18 mouse cellular contexts compared by ENCODE assay signal in the genomic region with DNA sequence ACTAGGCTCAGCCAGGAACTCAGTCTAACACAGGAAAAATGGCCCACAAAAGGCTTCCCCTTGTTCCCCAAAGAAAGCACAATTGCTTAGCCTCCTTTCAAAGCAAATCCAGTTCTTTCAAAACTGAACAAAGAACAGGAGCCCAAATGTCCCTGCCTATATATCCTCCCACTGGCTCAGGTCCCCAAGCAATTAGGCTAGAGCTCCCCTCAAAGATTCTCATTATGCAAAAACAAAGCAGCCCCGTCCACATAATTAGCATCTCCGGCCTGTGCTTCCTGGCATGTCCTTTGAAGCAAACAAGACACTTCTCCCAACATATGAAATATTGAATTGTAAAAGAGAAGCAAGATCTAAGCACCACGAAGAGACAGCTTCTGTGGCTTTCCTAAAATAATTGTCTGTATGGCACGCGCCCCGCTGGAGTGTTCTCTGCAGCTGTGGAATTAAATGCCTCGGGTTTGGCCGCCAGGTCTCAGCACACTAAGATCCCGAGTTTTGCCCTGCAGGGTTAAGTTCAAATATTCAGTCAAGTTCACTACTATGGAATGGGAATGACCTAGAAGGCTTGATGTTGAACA. TPM values are rescaled to one million over a fixed set of nuclear protein-coding genes. Genes with fewer than 3 reads are reported as not detected.
DNase-seq lines count a peak whose midpoint lies in the region; ATAC-seq and TF ChIP-seq lines count a peak whose summit lies in the region.
"Had no signal": no experiment of that assay in that cellular context is flagged by ENCODE, and none has a peak within 500 bp of the region (broad histone marks: within the 10 kb centered on the region; RNA-seq: fewer than 3 reads in every experiment).

No protein-coding gene starts in this region.

- no peaks in the 10 kb centered on the region for H3K27me3 ChIP-seq in midbrain, embryonic 13.5 days
- no peaks in the 10 kb centered on the region for H3K27me3 ChIP-seq in midbrain, postnatal 0 days (ENCODE audit: insufficient read depth, low read length)
- no peaks in the 10 kb centered on the region for H3K27me3 ChIP-seq in forebrain, embryonic 13.5 days
- H3K27me3 ChIP-seq in hindbrain, embryonic 14.5 days (ENCODE audit: control insufficient read depth, insufficient read depth, low read length), result no peaks in the 10 kb centered on the region
- H3K27me3 ChIP-seq: heart, embryonic 15.5 days; limb, embryonic 15.5 days; liver, embryonic 15.5 days had no signal

- H3K4me2 ChIP-seq in midbrain, embryonic 13.5 days (replicated peaks), result no peak overlapping the region
- H3K4me2 ChIP-seq in midbrain, postnatal 0 days (ENCODE audit: low read depth, low read length, poor library complexity, severe bottlenecking), result no peak overlapping the region
- no peak overlapping the region for H3K4me2 ChIP-seq in forebrain, embryonic 13.5 days
- no peak overlapping the region for H3K4me2 ChIP-seq in hindbrain, embryonic 14.5 days (replicated peaks)
- H3K4me2 ChIP-seq: heart, embryonic 15.5 days; limb, embryonic 15.5 days; liver, embryonic 15.5 days had no signal

- no peak for ATAC-seq in midbrain, embryonic 13.5 days
- ATAC-seq in midbrain, postnatal 0 days (ENCODE audit: low FRiP score), result no peak
- ATAC-seq in forebrain, embryonic 13.5 days, result no peak
- no peak for ATAC-seq in hindbrain, embryonic 14.5 days (ENCODE audit: low FRiP score)

- WGBS in midbrain, embryonic 13.5 days, result 62% methylated on average over 9 of the region's 9 CpGs
- WGBS in midbrain, postnatal 0 days, result 41% methylated on average over 9 of the region's 9 CpGs
- WGBS in forebrain, embryonic 13.5 days, result 26% methylated on average over 9 of the region's 9 CpGs
- WGBS in hindbrain, embryonic 14.5 days, result 47% methylated on average over 9 of the region's 9 CpGs

- H3K36me3 ChIP-seq in midbrain, embryonic 13.5 days, result no peaks in the 10 kb centered on the region
- H3K36me3 ChIP-seq in midbrain, postnatal 0 days (ENCODE audit: insufficient read depth, low read length), result 0 out of 2 replicates have a peak, but pooled peaks cover 5% of the 10 kb centered on the region
- H3K36me3 ChIP-seq in forebrain, embryonic 13.5 days (ENCODE audit: poor library complexity, severe bottlenecking), result no peaks in the 10 kb centered on the region
- H3K36me3 ChIP-seq in hindbrain, embryonic 14.5 days (replicated peaks; ENCODE audit: control insufficient read depth, insufficient read depth), result no peaks in the 10 kb centered on the region
- H3K36me3 ChIP-seq: heart, embryonic 15.5 days; limb, embryonic 15.5 days; liver, embryonic 15.5 days had no signal

- H3K27ac ChIP-seq in midbrain, embryonic 13.5 days, result peak overlapping the region; percentile 48
- H3K27ac ChIP-seq in midbrain, postnatal 0 days (ENCODE audit: low read depth, low read length), result no peak overlapping the region
- peak overlapping the region; percentile 43 for H3K27ac ChIP-seq in cortical plate, adult 2 months (ENCODE audit: insufficient read depth, low read length)
- peak overlapping the region; percentile 60 for H3K27ac ChIP-seq in forebrain, embryonic 13.5 days
- peak overlapping the region; percentile 51; the same call in 1 of the 2 replicates for H3K27ac ChIP-seq in hindbrain, embryonic 14.5 days
- H3K27ac ChIP-seq: heart, embryonic 15.5 days; limb, embryonic 15.5 days; liver, embryonic 15.5 days had no signal

- TF ChIP-seq CTCF in midbrain, postnatal 0 days (IDR thresholded peaks at IDR 0.05), result no peak
- TF ChIP-seq CTCF in cortical plate, adult 2 months (IDR thresholded peaks at IDR 0.05; ENCODE audit: extremely low read depth, insufficient read depth, low read length), result no peak

- no peak for DNase-seq in midbrain, postnatal 0 days (ENCODE audit: low spot score)
- DNase-seq in hindbrain, embryonic 14.5 days (ENCODE audit: low spot score), result no peak
- DNase-seq in layer of hippocampus, adult 9-11 months, result no peak
- no peak for DNase-seq in lung, postnatal 4 days
- no peak for DNase-seq in lung, postnatal 10 days
- DNase-seq: cerebellum, adult 2 months; cerebellum, postnatal 36 days; gastrocnemius, postnatal 36 days; kidney, adult 11 months; layer of hippocampus, postnatal 36 days; thymus, postnatal 36 days had no signal

- H3K9me3 ChIP-seq in midbrain, embryonic 13.5 days, result no peaks in the 10 kb centered on the region
- no peaks in the 10 kb centered on the region for H3K9me3 ChIP-seq in midbrain, postnatal 0 days (ENCODE audit: low read length)
- H3K9me3 ChIP-seq in forebrain, embryonic 13.5 days (replicated peaks), result no peaks in the 10 kb centered on the region
- no peaks in the 10 kb centered on the region for H3K9me3 ChIP-seq in hindbrain, embryonic 14.5 days (ENCODE audit: control insufficient read depth, low read length)
- H3K9me3 ChIP-seq: heart, embryonic 15.5 days; limb, embryonic 15.5 days; liver, embryonic 15.5 days had no signal

- no peak overlapping the region for H3K4me3 ChIP-seq in midbrain, embryonic 13.5 days (replicated peaks)
- no peak overlapping the region for H3K4me3 ChIP-seq in midbrain, postnatal 0 days (ENCODE audit: low read depth, low read length)
- H3K4me3 ChIP-seq in cortical plate, adult 2 months (ENCODE audit: insufficient read depth, low read length), result no peak overlapping the region
- H3K4me3 ChIP-seq in forebrain, embryonic 13.5 days, result no peak overlapping the region
- H3K4me3 ChIP-seq in hindbrain, embryonic 14.5 days (replicated peaks; ENCODE audit: low read length), result no peak overlapping the region
- H3K4me3 ChIP-seq: erythroblast, embryonic 14.5 days; heart, embryonic 15.5 days; limb, embryonic 15.5 days; liver, embryonic 15.5 days had no signal

- peaks cover 33% of the 10 kb centered on the region for H3K4me1 ChIP-seq in midbrain, embryonic 13.5 days (replicated peaks)
- no peaks in the 10 kb centered on the region for H3K4me1 ChIP-seq in midbrain, postnatal 0 days (ENCODE audit: insufficient read depth, low read length)
- H3K4me1 ChIP-seq in cortical plate, adult 2 months (ENCODE audit: control insufficient read depth, insufficient read depth, low read length), result peaks cover 8% of the 10 kb centered on the region
- peaks cover 32% of the 10 kb centered on the region for H3K4me1 ChIP-seq in forebrain, embryonic 13.5 days
- 0 out of 2 replicates have a peak, but pooled peaks cover 3% of the 10 kb centered on the region for H3K4me1 ChIP-seq in hindbrain, embryonic 14.5 days (replicated peaks; ENCODE audit: control insufficient read depth, insufficient read depth, low read length)
- H3K4me1 ChIP-seq: heart, embryonic 15.5 days; limb, embryonic 15.5 days; liver, embryonic 15.5 days had no signal

- TF ChIP-seq POLR2A in cortical plate, adult 2 months (IDR thresholded peaks at IDR 0.05; ENCODE audit: extremely low read depth, insufficient read depth, low read length), result no peak

- H3K9ac ChIP-seq in midbrain, embryonic 13.5 days (replicated peaks), result no peak overlapping the region
- H3K9ac ChIP-seq in midbrain, postnatal 0 days (replicated peaks; ENCODE audit: low read length, poor library complexity, severe bottlenecking), result no peak overlapping the region
- H3K9ac ChIP-seq in forebrain, embryonic 13.5 days, result no peak overlapping the region
- no peak overlapping the region for H3K9ac ChIP-seq in hindbrain, embryonic 14.5 days
- H3K9ac ChIP-seq: heart, embryonic 15.5 days; limb, embryonic 15.5 days; liver, embryonic 15.5 days had no signal

RNA-seq across cellular contexts. Expression of a gene that starts 28.6 kb away (rescaled TPM):
- polyA plus RNA-seq in midbrain, embryonic 13.5 days (2015; fragmentation: Nextera tagmentation; extraction: Ambion mirVana), result 62.0 and 63.2 TPM in 2 replicates
- 31.9 and 32.0 TPM in 2 replicates for total RNA-seq in midbrain, postnatal 0 days (2014; rRNA removed)
- polyA plus RNA-seq in midbrain, postnatal 0 days (2015; fragmentation: Nextera tagmentation; extraction: Ambion mirVana), result 60.3 and 67.1 TPM in 2 replicates
- polyA plus RNA-seq in cortical plate, adult 2 months (2012; rRNA removed), result 47.1 and 47.4 TPM in 2 replicates
- 64.8 and 68.3 TPM in 2 replicates for polyA plus RNA-seq in forebrain, embryonic 13.5 days (2015; fragmentation: Nextera tagmentation; extraction: Ambion mirVana)
- 64.5 and 64.6 TPM in 2 replicates for polyA plus RNA-seq in hindbrain, embryonic 14.5 days (2014; fragmentation: Nextera tagmentation; extraction: Ambion mirVana)

RNA-seq across cellular contexts. Expression of a gene that starts 35.9 kb away (rescaled TPM):
- polyA plus RNA-seq in midbrain, embryonic 13.5 days (2015; fragmentation: Nextera tagmentation; extraction: Ambion mirVana), result 17.7 and 19.0 TPM in 2 replicates
- total RNA-seq in midbrain, postnatal 0 days (2014; rRNA removed), result 17.6 and 25.3 TPM in 2 replicates
- 12.9 and 13.6 TPM in 2 replicates for polyA plus RNA-seq in midbrain, postnatal 0 days (2015; fragmentation: Nextera tagmentation; extraction: Ambion mirVana)
- 26.9 and 30.3 TPM in 2 replicates for polyA plus RNA-seq in cortical plate, adult 2 months (2012; rRNA removed)
- polyA plus RNA-seq in forebrain, embryonic 13.5 days (2015; fragmentation: Nextera tagmentation; extraction: Ambion mirVana), result 15.0 and 15.4 TPM in 2 replicates
- polyA plus RNA-seq in hindbrain, embryonic 14.5 days (2014; fragmentation: Nextera tagmentation; extraction: Ambion mirVana), result 10.2 and 10.5 TPM in 2 replicates

RNA-seq across cellular contexts. Expression of a gene that starts 37.8 kb away (rescaled TPM):
- polyA plus RNA-seq in midbrain, embryonic 13.5 days (2015; fragmentation: Nextera tagmentation; extraction: Ambion mirVana), result 541 and 558 TPM in 2 replicates
- 213 and 253 TPM in 2 replicates for total RNA-seq in midbrain, postnatal 0 days (2014; rRNA removed)
- 498 and 531 TPM in 2 replicates for polyA plus RNA-seq in midbrain, postnatal 0 days (2015; fragmentation: Nextera tagmentation; extraction: Ambion mirVana)
- polyA plus RNA-seq in cortical plate, adult 2 months (2012; rRNA removed), result 569 and 577 TPM in 2 replicates
- polyA plus RNA-seq in forebrain, embryonic 13.5 days (2015; fragmentation: Nextera tagmentation; extraction: Ambion mirVana), result 533 and 604 TPM in 2 replicates
- 414 and 480 TPM in 2 replicates for polyA plus RNA-seq in hindbrain, embryonic 14.5 days (2014; fragmentation: Nextera tagmentation; extraction: Ambion mirVana)
